Mouse (Mus musculus): ENCODE measurements around the gene Chchd6.
A peak's percentile ranks its signal among the peaks of the same experiment; 100 is the strongest.

Gene Chchd6

GRCm38 (mm10) chr6:89404964-89405363 is 190.5 kb downstream of the Chchd6 start:
- no peak for DNase-seq (ENCODE audit: low spot score)

- DNase-seq (ENCODE audit: low spot score) = no peak
Measured at GRCm38 (mm10) chr6:89403257-89404225, 191.9 kb downstream of the Chchd6 start.

GRCm38 (mm10) chr6:89402406-89402805 is 193.0 kb downstream of the Chchd6 start:
- no peak for DNase-seq (ENCODE audit: low spot score)

DNA sequence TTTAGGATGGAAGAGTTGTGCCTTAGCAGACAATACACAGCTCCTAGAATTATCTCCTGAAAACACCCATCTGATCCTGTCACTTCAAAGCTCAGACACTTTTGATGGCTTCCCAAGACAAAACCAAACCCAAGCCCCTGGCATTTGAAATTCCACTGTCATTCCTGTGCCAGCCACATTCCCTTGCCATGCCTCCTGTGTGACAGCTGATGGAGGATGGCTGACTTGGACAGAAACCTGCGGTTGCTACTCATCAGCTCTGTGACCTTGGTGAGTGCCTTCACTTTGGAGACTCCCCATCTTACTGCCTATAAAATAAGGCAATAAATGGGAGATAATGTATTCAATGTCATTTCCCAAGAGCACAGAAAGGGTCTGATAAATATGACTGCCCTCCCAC is 195.9 kb downstream of the Chchd6 start:
- no peak for DNase-seq (ENCODE audit: low spot score)

- DNase-seq (ENCODE audit: low spot score) = no peak
Measured at GRCm38 (mm10) chr6:89397919-89398318, 197.5 kb downstream of the Chchd6 start.

DNA sequence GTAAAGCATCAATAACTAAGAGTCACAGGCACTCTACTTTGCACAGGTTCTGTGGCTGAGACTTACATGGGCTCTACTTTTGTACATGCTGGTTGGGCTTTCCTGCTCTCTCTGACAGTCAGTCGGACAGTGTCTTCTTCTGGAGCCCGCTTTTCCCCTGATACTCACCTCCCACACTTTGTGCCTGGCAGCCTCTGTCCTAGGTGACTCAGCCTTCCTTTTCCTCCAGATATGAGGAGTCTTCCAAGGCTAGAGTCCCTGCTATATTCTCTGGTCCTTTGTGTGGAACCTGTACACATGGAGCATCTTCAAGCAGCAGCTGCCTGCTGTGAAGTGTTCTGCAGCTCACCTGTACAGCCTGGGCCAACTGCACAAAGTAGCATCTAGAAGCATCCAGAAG is 201.6 kb downstream of the Chchd6 start:
- DNase-seq (ENCODE audit: low spot score) = no peak

- no peak for DNase-seq (ENCODE audit: low spot score)
Measured at GRCm38 (mm10) chr6:89392213-89392612, 203.2 kb downstream of the Chchd6 start.

- no peak for DNase-seq (ENCODE audit: low spot score)
Measured at GRCm38 (mm10) chr6:89389771-89390170, 205.7 kb downstream of the Chchd6 start.

- no peak for DNase-seq (ENCODE audit: low spot score)
Measured at GRCm38 (mm10) chr6:89386956-89387355, 208.5 kb downstream of the Chchd6 start.

GRCm38 (mm10) chr6:89384699-89385098 is 210.8 kb downstream of the Chchd6 start:
- no peak for DNase-seq (ENCODE audit: low spot score)

DNA sequence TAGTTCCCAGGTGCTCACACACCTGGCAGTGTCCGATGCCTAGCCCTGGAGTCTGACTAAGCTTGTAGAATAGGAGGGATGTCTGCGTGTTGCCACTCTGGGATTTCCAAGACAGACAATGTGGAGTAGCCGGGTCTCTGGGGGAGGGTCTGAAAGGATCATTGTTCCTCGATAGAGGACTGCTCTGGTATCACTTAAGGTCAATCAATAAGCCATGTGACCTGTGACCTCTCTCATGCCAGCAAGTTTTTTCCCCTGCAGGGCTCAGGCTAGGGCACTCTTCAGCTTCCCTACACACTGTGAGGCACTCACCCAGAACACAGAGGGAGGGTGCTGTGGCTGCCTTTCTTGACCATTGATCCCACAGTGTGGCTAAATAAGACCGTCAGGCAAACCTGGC is 213.6 kb downstream of the Chchd6 start:
- peak; percentile 72 for DNase-seq (ENCODE audit: low spot score)

GRCm38 (mm10) chr6:89381172-89381571 is 214.3 kb downstream of the Chchd6 start:
- DNase-seq (ENCODE audit: low spot score) = peak; percentile 35

- DNase-seq (ENCODE audit: low spot score) = peak; percentile 12
Measured at GRCm38 (mm10) chr6:89380751-89381150, 214.7 kb downstream of the Chchd6 start.

DNA sequence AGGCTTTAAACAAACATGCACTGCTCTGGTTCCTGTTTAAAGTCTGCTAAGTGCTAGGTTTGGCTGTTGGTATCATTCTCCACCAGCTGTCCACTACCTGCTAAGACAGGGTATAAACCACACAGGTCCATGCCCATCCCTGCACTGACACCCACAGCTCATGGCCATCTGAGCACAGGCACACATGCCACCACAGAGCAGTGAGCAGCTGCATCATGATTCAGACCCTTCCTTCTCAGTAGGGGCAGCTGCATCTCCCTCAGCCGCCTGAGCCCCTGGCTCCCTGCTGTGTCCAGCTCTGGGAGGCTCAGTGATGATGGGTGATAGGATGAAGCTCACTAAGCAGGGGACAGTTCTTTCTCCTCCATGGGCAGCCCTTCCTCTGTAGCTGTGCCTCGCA is 217.2 kb downstream of the Chchd6 start:
- DNase-seq (ENCODE audit: low spot score) = no peak

DNA sequence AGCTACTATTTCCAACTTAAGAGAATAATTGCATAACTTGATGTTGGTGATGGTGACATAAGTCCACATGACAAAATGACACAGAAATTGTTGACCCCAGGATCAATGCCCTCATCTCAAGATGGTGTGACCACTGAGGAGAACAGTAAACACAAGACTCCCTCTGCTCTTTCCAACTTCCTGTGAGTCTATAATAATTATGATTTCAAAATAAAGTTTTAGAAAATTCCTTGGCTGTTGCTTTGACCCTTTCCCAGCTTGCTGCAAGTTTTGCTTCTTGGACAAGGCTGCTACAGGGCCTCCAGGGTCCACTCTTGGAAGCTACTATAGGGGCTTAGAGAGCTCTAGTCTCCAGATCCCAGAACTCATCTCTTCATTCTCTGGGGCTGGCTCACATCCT is 226.6 kb downstream of the Chchd6 start:
- no peak for DNase-seq (ENCODE audit: low spot score)

DNA sequence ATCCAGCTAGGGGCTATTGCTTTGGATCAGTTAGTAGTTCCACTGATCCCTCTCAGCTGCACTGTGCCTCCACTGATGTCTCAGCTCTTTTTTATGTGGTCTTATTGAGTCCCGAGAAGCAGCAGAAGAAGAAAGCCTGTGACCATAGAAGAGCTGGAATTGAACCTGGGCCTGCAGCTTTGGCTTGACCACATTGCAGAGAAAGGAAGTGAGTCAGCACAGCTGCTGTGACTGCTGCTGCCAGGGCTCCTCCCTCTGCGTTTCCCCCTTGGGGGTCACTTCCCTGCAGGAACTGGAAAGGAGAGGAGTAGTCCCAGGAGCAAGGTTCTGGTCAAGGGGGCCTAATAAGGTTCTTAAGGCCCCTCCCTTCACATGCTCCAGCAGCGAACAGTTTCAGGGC is 231.1 kb downstream of the Chchd6 start:
- no peak for DNase-seq (ENCODE audit: low spot score)

DNA sequence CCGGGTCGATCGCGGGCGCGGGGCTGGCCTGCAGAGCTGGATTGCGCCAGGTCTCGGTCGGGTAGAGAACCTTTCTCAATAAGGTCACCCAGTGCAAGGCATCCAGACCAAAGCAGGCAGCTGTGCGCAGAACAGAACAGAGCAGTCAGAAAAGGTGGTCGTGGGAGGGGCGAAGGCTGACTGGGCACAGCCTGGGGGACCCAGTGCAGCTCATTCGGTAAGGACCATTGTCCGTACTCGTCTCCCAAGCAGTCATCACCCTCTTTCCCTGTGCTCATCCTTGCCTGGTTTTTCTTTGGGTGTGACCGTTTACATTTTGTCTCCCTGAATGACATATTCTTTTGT is 232.4 kb downstream of the Chchd6 start:
- DNase-seq (ENCODE audit: low spot score) = no peak

DNA sequence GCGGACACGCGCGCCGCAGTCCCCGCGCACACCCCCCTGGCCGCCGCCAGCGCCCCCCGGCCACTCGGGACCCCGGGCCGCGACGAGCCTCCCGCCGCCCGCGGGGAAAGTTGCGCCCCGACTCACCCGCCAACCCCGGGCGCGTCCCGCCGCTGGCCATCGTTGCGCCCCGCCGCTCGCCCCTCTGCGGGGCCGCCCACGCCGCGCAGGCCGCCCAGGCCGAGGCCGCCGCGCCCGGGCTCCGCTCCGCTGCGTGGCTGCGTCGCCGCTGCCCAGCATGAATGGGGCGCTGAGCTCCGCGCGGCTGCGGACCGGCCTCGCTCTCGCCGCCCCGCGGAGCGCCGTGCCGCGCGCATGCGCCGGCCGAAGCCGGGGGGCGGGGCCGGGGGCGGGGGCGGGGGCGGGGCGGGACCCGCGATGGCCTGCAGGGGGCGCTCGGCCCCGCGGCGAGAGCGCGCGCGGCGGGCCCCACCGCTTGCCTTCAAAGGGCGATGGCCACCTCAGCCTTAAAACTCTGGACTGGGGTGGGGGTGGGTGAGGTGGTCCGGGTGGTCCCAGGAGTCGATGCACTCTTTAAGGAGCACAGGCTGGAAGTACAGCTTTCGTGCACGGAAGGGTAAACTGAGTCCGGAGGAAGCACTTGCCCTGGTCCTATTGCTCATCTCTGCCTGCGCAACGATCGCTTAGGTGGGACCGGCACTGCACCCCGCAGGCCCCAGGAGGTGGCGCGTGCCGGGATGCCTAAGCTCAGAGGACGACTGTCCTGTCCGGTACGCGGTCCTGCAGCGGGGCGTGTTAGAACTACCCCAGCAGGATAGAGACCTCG is 233.0 kb downstream of the Chchd6 start, which contains the start of gene Plxna1:
TSS of gene Plxna1 (minus strand) at position 340 of the 826 bp plus-strand sequence.
- DNase-seq (ENCODE audit: low spot score) = peak; percentile 77

GRCm38 (mm10) chr6:89361418-89362280 is 233.8 kb downstream of the Chchd6 start:
- peak; percentile 37 for DNase-seq (ENCODE audit: low spot score)

DNA sequence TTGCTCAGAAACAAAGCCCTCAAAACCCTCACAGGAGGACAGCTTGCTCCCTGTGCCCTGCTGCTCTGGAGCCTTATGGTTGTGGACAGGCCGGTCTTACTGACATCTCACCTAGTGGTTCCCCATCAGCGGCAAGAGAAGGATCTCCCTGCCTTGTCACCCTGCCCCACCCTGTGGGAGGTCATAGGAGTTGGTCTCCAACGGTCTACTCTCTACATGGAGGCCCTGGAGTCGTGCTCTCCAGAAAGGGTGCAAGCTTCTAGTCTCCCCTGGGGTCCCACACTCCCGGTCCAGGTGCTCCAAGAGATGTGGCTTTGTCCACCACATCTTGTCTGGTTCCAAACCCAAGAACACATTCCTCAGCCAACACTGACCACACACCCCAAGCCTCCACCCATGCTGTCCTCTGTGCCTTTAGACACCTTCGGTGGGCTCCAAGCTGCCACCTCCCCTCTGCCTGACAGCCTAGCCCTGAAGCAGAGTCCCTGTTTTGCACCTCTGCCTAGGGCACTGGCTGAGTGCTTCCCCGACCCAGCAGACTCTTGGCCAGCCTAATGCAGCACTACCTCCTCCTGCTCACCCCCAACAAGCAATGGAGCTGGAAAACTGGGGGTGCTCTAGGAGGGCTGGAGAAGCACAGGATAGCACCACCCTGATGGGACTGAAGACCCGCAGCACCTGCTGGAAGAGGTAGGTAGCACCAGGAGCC is 234.6 kb downstream of the Chchd6 start:
- no peak for DNase-seq (ENCODE audit: low spot score)

All from embryo, embryonic 10 days (tissue).